Mouse (Mus musculus) hindbrain, postnatal 0 days (tissue): ENCODE results near the gene Agpat3. TPM values are rescaled to one million over a fixed set of nuclear protein-coding genes. Genes with fewer than 3 reads are reported as not detected.

ENCODE experiments used
- ATAC-seq: fragments of 200-750 bp; cut with Nextera tagmentation; 2 replicates; pipeline ENCODE4 v1.8.0; 2017; ENCODE audit warnings: mild to moderate bottlenecking, moderate TSS enrichment, moderate library complexity
- DNase-seq: peaks from one replicate; pipeline ENCODE4 v3.0.0-alpha.2; 2015; ENCODE audit warnings: low spot score
- H3K27ac ChIP-seq: fragments of 300-500 bp; sonication (generic); 2 replicates; pipeline ENCODE4 v1.5.1; 2014; ENCODE audit warnings: mild to moderate bottlenecking
- H3K27me3 ChIP-seq: fragments of 300-500 bp; sonication (generic); 2 replicates; pipeline ENCODE4 v1.6.1; 2014; ENCODE audit warnings: low read length, mixed read lengths; ENCODE audit not compliant: insufficient read depth
- H3K36me3 ChIP-seq: fragments of 300-500 bp; sonication (generic); 2 replicates; pipeline ENCODE4 v1.6.1; 2014; ENCODE audit warnings: low read length, mixed read lengths; ENCODE audit not compliant: insufficient read depth
- H3K4me1 ChIP-seq: fragments of 300-500 bp; sonication (generic); 2 replicates; pipeline ENCODE4 v1.6.1; 2014; ENCODE audit warnings: antibody characterized with exemption, low read length, mixed read lengths; ENCODE audit not compliant: insufficient read depth
- H3K4me2 ChIP-seq: fragments of 300-500 bp; sonication (generic); 2 replicates; pipeline ENCODE4 v1.6.1; 2014; ENCODE audit warnings: low read depth, mild to moderate bottlenecking, low read length, moderate library complexity, mixed read lengths
- H3K4me3 ChIP-seq: fragments of 300-500 bp; sonication (generic); 2 replicates; pipeline ENCODE4 v1.5.1; 2014; ENCODE audit warnings: low read length
- H3K9ac ChIP-seq: fragments of 300-500 bp; sonication (generic); replicated peaks from 2 replicates; pipeline ENCODE4 v1.6.1; 2014; ENCODE audit warnings: mild to moderate bottlenecking, low read length, moderate library complexity, mixed read lengths
- H3K9me3 ChIP-seq: fragments of 300-500 bp; sonication (generic); 2 replicates; pipeline ENCODE4 v1.6.1; 2016; ENCODE audit warnings: low read length, mixed read lengths
- CTCF ChIP-seq: IDR thresholded peaks from 2 replicates; pipeline ENCODE4 v1.5.1; 2016; ENCODE audit warnings: antibody characterized with exemption, control low read depth, low read depth
- WGBS: fragments of 180-500 bp; shearing (Covaris S2); extraction: QIAGEN DNeasy Blood & Tissue Kit; methylation state at CpG from one replicate; pipeline ENCODE4 v1.1.7; 2014; 5-methylcytosine and 5-hydroxymethylcytosine counted together
- polyA plus RNA-seq: library from polyadenylated mRNA; unstranded; fragments of >200 nt; fragmentation: Nextera tagmentation; extraction: Ambion mirVana; gene quantifications from 2 replicates; pipeline ENCODE4 v1.2.1, GENCODE M21; 2015
- total RNA-seq: library from RNA; depleted of rRNA; stranded (reverse); fragments of >200 nt; gene quantifications from 2 replicates; pipeline ENCODE4 v1.2.3, GENCODE M21; 2014

Gene Agpat3
- total and polyA plus RNA-seq, 2 experiments from 2014 or later = 117 to 158 TPM

GRCm38 (mm10) chr10:78300061-78300460, 52.2 kb downstream of the Agpat3 start:
- no peak overlapping the region for H3K27ac ChIP-seq
- peaks cover 8% of the 10 kb centered on the region; the same call in 1 of the 2 replicates for H3K4me1 ChIP-seq
- no peaks in the 10 kb centered on the region for H3K9me3 ChIP-seq
- TF ChIP-seq CTCF = no peak
- H3K9ac ChIP-seq = no peak overlapping the region
- H3K27me3 ChIP-seq = no peaks in the 10 kb centered on the region
- WGBS = 91% methylated on average over 4 of the region's 4 CpGs
- DNase-seq (no peak), ATAC-seq (no peak)
- H3K4me3 ChIP-seq = no peak overlapping the region
- H3K36me3 ChIP-seq = no peaks in the 10 kb centered on the region; the same call in 1 of the 2 replicates
- no peak overlapping the region for H3K4me2 ChIP-seq

- TF ChIP-seq CTCF = no peak
- ATAC-seq (no peak), DNase-seq (no peak)
- Histone ChIP-seq H3K9ac (no peak overlapping the region), H3K9me3 (no peaks in the 10 kb centered on the region), H3K36me3 (no peaks in the 10 kb centered on the region; the same call in 1 of the 2 replicates), H3K27ac (peak overlapping the region; percentile 79), H3K4me3 (no peak overlapping the region), H3K27me3 (no peaks in the 10 kb centered on the region), H3K4me2 (no peak overlapping the region), H3K4me1 (peaks cover 10% of the 10 kb centered on the region; the same call in 1 of the 2 replicates)
- 88% methylated on average over 8 of the region's 8 CpGs for WGBS
Measured at GRCm38 (mm10) chr10:78298651-78299644, 53.3 kb downstream of the Agpat3 start.

DNA sequence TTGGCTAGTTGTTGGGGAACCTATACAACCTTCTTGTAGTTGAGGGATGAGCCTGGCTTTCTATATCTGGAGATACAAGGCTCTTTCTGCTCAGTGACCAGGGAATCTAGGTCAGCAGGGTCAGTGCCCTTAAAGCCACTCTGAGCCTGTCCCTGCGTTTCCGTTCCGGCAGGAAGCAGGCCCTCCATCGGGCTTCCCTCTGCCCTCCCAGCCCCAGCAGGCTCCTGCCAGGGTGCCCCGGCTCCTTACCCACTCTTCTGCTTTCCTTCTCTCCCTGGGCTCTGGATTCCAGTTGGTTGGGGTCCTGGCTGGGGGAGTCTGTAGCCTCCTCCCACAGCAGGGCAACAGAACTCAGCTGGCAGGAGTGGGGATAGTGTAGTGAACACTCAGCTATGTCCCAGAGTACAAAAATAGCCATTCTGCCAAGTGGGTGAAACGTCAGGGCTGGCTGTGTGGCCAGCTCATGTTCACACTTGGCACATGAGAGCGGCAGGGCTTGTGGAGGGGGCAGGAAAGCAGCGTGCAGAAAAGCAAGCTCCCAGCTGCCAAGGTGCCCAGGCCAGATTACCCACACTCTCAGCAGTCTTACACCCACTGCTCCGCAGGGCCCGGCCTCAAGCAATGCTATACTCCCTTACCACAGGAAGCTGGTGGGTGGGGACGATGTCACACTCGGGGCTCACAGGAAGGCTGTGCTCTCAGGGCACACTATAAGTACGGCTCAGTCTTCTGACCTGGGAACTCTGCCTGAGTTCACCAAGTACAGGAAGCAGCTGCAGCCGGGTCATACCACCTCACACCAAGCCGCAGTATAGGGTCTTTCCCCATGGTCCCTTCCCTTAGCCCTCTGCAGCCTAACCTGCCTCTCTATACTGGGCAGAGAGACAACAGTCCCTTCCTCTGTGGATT, 54.5 kb downstream of the Agpat3 start:
- 0 out of 2 replicates have a peak overlapping the region, but pooled peaks have one; percentile 14 for H3K4me2 ChIP-seq

DNA sequence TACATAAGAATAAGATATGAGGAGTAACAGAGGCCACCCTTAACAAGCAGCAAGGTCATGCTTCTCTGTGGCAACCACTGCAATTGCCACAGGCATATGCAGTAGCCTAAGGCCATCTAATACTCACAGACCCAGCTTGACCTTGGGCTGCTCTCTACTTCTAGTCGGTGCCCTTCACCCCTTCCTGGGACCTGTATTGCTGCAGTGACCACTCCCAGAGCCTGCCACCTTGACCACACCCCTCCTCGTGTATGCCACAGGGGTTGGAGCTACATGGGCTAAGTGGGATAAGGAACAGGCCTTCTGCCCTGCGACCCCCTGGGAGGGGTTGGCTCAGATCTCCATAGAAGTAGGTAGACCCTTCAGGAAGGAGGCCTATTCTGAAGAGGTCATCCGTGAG, 55.3 kb downstream of the Agpat3 start:
- no peaks in the 10 kb centered on the region for H3K27me3 ChIP-seq
- H3K4me2 ChIP-seq = 0 out of 2 replicates have a peak overlapping the region, but pooled peaks have one; percentile 14
- H3K9ac ChIP-seq = no peak overlapping the region
- no peaks in the 10 kb centered on the region for H3K36me3 ChIP-seq
- DNase-seq (no peak), ATAC-seq (no peak)
- H3K27ac ChIP-seq = peak overlapping the region; percentile 57; the same call in 1 of the 2 replicates
- no peak for TF ChIP-seq CTCF
- no peak overlapping the region for H3K4me3 ChIP-seq
- H3K9me3 ChIP-seq = no peaks in the 10 kb centered on the region
- peaks cover 10% of the 10 kb centered on the region; the same call in 1 of the 2 replicates for H3K4me1 ChIP-seq
- WGBS = 82% methylated on average over 4 of the region's 4 CpGs

More for the DNA sequence above, 54.5 kb downstream of the Agpat3 start:
- Histone ChIP-seq H3K9ac (no peak overlapping the region), H3K4me1 (peaks cover 10% of the 10 kb centered on the region; the same call in 1 of the 2 replicates), H3K27ac (peak overlapping the region; percentile 79), H3K9me3 (no peaks in the 10 kb centered on the region), H3K36me3 (no peaks in the 10 kb centered on the region; the same call in 1 of the 2 replicates), H3K4me3 (no peak overlapping the region), H3K27me3 (no peaks in the 10 kb centered on the region)
- peak; percentile 84 for DNase-seq
- peak; percentile 95 for ATAC-seq
- TF ChIP-seq CTCF = no peak
- WGBS = 49% methylated on average over 15 of the region's 15 CpGs

GRCm38 (mm10) chr10:78296371-78296770, 55.9 kb downstream of the Agpat3 start:
- no peak overlapping the region for H3K4me2 ChIP-seq
- H3K27me3 ChIP-seq = no peaks in the 10 kb centered on the region
- H3K36me3 ChIP-seq = no peaks in the 10 kb centered on the region
- no peak overlapping the region for H3K4me3 ChIP-seq
- no peak for ATAC-seq
- H3K4me1 ChIP-seq = peaks cover 10% of the 10 kb centered on the region; the same call in 1 of the 2 replicates
- TF ChIP-seq CTCF = no peak
- H3K9me3 ChIP-seq = no peaks in the 10 kb centered on the region
- no peak overlapping the region for H3K9ac ChIP-seq
- no peak for DNase-seq
- WGBS = 97% methylated on average over 5 of the region's 5 CpGs
- H3K27ac ChIP-seq = no peak overlapping the region

DNA sequence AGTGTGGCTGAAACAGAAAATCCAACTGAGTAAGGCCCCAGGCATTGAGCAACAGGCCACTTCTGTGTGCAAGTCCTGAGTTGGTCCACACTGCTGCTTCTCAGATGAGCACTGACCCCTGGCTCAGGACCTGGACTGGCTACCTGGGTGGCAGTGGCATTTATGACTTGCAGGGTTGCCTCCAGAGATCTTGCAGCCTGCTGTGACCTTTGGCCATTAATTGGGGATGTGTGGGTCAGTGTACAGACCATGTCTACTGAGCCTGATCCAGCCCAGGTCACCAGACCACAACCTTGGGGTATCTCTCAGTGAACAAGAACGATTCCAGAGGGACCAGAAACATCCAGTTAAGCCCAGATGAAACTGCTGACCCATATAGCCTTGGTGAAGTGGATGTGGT, 58.7 kb downstream of the Agpat3 start:
- H3K4me1 ChIP-seq = peaks cover 10% of the 10 kb centered on the region; the same call in 1 of the 2 replicates
- no peak overlapping the region for H3K9ac ChIP-seq
- no peaks in the 10 kb centered on the region for H3K9me3 ChIP-seq
- no peak for TF ChIP-seq CTCF
- no peak for ATAC-seq
- H3K27ac ChIP-seq = no peak overlapping the region
- H3K4me3 ChIP-seq = no peak overlapping the region
- no peak for DNase-seq
- H3K27me3 ChIP-seq = no peaks in the 10 kb centered on the region
- H3K36me3 ChIP-seq = no peaks in the 10 kb centered on the region
- H3K4me2 ChIP-seq = no peak overlapping the region
- 83% methylated on average over 1 of the region's 1 CpGs for WGBS
